In genomic region chr3:135845860-135846259, GRCm38 (mm10) we compare ENCODE assay signal across 17 mouse cellular contexts. TPM values are rescaled to one million over a fixed set of nuclear protein-coding genes. Genes with fewer than 3 reads are reported as not detected.
A peak's percentile ranks its signal among the peaks of the same experiment; 100 is the strongest.
DNase-seq lines count a peak whose midpoint lies in the region; ATAC-seq and TF ChIP-seq lines count a peak whose summit lies in the region.
"Had no signal": no experiment of that assay in that cellular context is flagged by ENCODE, and none has a peak within 500 bp of the region (broad histone marks: within the 10 kb centered on the region; RNA-seq: fewer than 3 reads in every experiment).

No protein-coding gene starts in this region.

- H3K36me3 ChIP-seq in kidney, embryonic 15.5 days: no peaks in the 10 kb centered on the region
- H3K36me3 ChIP-seq in forebrain, postnatal 0 days (ENCODE audit: insufficient read depth): no peaks in the 10 kb centered on the region
- H3K36me3 ChIP-seq: embryonic facial prominence, embryonic 10.5 days; heart, embryonic 10.5 days; hindbrain, embryonic 13.5 days had no signal

- WGBS in kidney, embryonic 15.5 days: 61% methylated on average over 7 of the region's 7 CpGs
- 81% methylated on average over 7 of the region's 7 CpGs for WGBS in forebrain, postnatal 0 days

- no peaks in the 10 kb centered on the region for H3K9me3 ChIP-seq in kidney, embryonic 15.5 days (replicated peaks)
- no peaks in the 10 kb centered on the region for H3K9me3 ChIP-seq in forebrain, postnatal 0 days (ENCODE audit: low read length)
- H3K9me3 ChIP-seq: embryonic facial prominence, embryonic 10.5 days; forebrain, embryonic 13.5 days; heart, embryonic 10.5 days; hindbrain, embryonic 13.5 days had no signal

- H3K4me1 ChIP-seq in kidney, embryonic 15.5 days: peaks cover 10% of the 10 kb centered on the region; the same call in 1 of the 2 replicates
- no peaks in the 10 kb centered on the region for H3K4me1 ChIP-seq in forebrain, postnatal 0 days (ENCODE audit: insufficient read depth)
- H3K4me1 ChIP-seq: forebrain, embryonic 13.5 days; hindbrain, embryonic 13.5 days had no signal

- no peak for ATAC-seq in kidney, embryonic 15.5 days (replicated peaks; ENCODE audit: low FRiP score)
- ATAC-seq in megakaryocyte, adult 5-6 weeks (ENCODE audit: poor library complexity, severe bottlenecking): no peak
- ATAC-seq in forebrain, postnatal 0 days: no peak
- ATAC-seq: forebrain, embryonic 13.5 days had no signal

- no peak for DNase-seq in kidney, adult 9 months
- peak; percentile 10 for DNase-seq in urinary bladder, postnatal 14 days (ENCODE audit: low spot score)
- DNase-seq in urinary bladder, postnatal 25 days (ENCODE audit: low spot score): no peak
- DNase-seq in lung, postnatal 14 days: peak; percentile 9
- no peak for DNase-seq in forebrain, postnatal 0 days
- DNase-seq: adrenal gland, postnatal 10 days; cerebellum, adult 11-12 months; cerebellum, adult 9-10 months; cerebellum, postnatal 25 days; heart, adult 18-20 months; heart, postnatal 10 days had no signal

- H3K4me2 ChIP-seq in kidney, embryonic 15.5 days: no peak overlapping the region
- no peak overlapping the region for H3K4me2 ChIP-seq in forebrain, postnatal 0 days (ENCODE audit: low read depth)
- H3K4me2 ChIP-seq: forebrain, embryonic 13.5 days; hindbrain, embryonic 13.5 days had no signal

- H3K9ac ChIP-seq in kidney, embryonic 15.5 days: no peak overlapping the region
- H3K9ac ChIP-seq in forebrain, postnatal 0 days: no peak overlapping the region
- H3K9ac ChIP-seq: forebrain, embryonic 13.5 days; hindbrain, embryonic 13.5 days had no signal

- TF ChIP-seq CTCF in forebrain, postnatal 0 days (IDR thresholded peaks at IDR 0.05; ENCODE audit: low read depth): no peak

- no peak overlapping the region for H3K4me3 ChIP-seq in kidney, embryonic 15.5 days (replicated peaks)
- no peak overlapping the region for H3K4me3 ChIP-seq in forebrain, postnatal 0 days (ENCODE audit: low read depth, low read length)
- H3K4me3 ChIP-seq: embryonic facial prominence, embryonic 10.5 days; forebrain, embryonic 13.5 days; heart, embryonic 10.5 days; hindbrain, embryonic 13.5 days had no signal

- H3K27me3 ChIP-seq in kidney, embryonic 15.5 days: no peaks in the 10 kb centered on the region
- no peaks in the 10 kb centered on the region for H3K27me3 ChIP-seq in forebrain, postnatal 0 days (ENCODE audit: insufficient read depth, low read length)
- H3K27me3 ChIP-seq: forebrain, embryonic 13.5 days; hindbrain, embryonic 13.5 days had no signal

- H3K27ac ChIP-seq in kidney, embryonic 15.5 days: 0 out of 2 replicates have a peak overlapping the region, but pooled peaks have one; percentile 15
- H3K27ac ChIP-seq in forebrain, postnatal 0 days (ENCODE audit: low read depth, low read length): no peak overlapping the region
- H3K27ac ChIP-seq: embryonic facial prominence, embryonic 10.5 days; forebrain, embryonic 13.5 days; heart, embryonic 10.5 days; hindbrain, embryonic 13.5 days had no signal

RNA-seq across cellular contexts. Expression of gene Slc39a8, which starts 20.8 kb away (rescaled TPM):
- 15.3 and 16.7 TPM in 2 replicates for polyA plus RNA-seq in kidney, embryonic 15.5 days (2015; fragmentation: Nextera tagmentation; extraction: Ambion mirVana)
- 3.3 and 5.5 TPM in 2 replicates for total RNA-seq in megakaryocyte, adult 5-6 weeks (2015)
- 2.7 and 5.2 TPM in 2 replicates for total RNA-seq in megakaryocyte, adult 5-6 weeks (2017)
- total RNA-seq in forebrain, postnatal 0 days (2014; rRNA removed): 12.5 and 16.3 TPM in 2 replicates
- 8.6 and 11.9 TPM in 2 replicates for polyA plus RNA-seq in forebrain, postnatal 0 days (2015; fragmentation: Nextera tagmentation; extraction: Ambion mirVana)

Comparison
In these comparisons a context has a peak if more than half of its experiments do, and no peak if none do; other contexts are left out.
1. DNase-seq: peak in urinary bladder, postnatal 14 days (single experiment) and lung, postnatal 14 days (single experiment); none in kidney, adult 9 months (single experiment), urinary bladder, postnatal 25 days (single experiment) and forebrain, postnatal 0 days (single experiment).